Mouse (Mus musculus): ENCODE results near the gene E130114P18Rik. TPM values are rescaled to one million over a fixed set of nuclear protein-coding genes. Genes with fewer than 3 reads are reported as not detected.

Gene E130114P18Rik
- total RNA-seq, 2 experiments from 2014 or later = 5.0 to 5.9 TPM

DNA sequence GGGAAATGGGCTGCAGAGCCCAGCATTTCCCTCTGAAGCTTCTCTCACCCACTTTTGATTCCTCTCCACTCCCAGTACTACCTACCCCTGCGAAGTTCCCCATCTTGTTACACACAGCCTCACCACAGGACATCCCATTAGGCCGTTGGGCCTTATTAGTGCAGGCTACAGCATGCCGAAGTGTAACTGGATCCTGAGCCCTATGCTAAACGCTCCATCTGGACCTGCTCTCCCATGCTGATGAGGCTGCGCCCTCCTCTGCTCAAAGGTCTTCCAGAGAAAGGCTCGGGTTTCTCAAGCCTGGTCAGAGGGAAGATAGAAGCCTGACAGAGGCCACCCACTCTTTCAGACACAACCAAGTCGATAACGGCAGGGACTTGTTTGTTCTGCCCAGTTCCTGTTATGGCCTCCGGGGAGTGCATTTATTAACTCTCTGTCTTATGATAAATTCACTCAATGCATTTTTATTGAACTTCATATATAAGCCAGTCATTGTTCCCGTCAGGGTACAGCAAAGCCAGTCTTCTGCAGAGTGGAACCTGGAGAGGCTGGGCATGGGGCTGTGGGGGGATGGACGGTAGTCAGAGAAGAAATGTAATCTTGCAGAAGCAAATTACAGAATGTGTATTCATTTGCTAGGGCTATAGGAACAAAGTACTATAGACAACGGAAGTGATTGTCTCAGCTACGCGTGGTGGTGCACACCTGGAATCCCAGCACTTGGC lies 148.8 kb downstream of the E130114P18Rik start:
- intact Hi-C loops (cut with DNase I) = no loop called here
- no peak for DNase-seq (ENCODE audit: low spot score in 2 of 2)

DNA sequence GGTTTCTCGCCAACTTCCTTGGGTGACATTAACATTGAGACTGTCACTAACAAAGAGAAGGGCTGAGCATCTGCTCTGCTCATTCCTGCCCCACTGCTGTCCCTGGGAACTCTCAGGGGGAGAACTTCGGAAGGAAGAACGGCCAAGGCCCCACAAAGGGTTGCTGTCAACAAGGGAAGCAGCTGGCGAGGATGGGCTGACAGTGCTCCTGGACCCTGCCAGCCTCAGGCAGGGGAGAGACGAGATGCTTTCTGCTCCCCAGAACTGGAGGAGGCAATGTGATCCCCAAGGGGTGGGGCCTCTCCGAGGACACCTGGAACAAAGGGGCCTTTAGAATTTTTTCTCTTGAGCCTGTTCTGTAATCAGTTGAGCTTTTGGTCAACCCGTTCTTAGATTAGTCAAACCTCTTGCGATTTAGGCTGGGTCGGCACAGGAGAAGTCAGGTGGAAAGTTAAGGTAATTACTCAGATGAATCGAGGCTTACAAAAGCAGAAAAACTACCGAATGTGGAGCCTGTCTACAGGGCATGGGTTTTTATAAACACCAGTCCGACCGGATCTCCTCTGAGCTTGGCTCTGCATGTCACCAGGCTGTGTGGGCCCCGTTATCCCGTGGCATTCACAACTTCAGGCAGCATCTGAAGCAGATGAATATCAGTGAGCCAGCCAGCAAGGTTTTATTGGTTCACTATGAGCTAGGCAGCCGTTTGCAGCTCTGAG lies 151.7 kb downstream of the E130114P18Rik start:
- intact Hi-C loops (cut with DNase I) = no loop called here
- DNase-seq (ENCODE audit: low spot score in 2 of 2) = no peak

DNA sequence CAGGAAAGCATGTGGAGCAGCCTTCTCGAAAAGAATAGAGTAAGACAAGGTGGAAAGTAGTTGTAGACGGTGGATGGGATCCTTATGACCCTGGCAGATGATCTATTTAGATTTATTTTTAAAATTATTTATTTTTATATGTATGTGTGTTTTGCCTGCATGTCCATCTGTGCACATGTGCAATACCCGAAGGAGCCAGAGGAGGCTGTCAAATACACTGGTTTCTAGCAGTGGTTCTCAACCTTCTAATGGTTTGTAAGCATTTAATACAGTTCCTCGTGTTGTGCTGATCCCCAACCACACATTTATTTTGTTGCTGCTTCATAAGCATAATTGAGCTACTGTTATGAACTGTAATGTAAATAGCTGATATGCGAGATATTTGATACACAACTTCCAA lies 154.7 kb downstream of the E130114P18Rik start:
- intact Hi-C loops (cut with DNase I) = no loop called here
- DNase-seq (ENCODE audit: low spot score in 2 of 2) = no peak

DNA sequence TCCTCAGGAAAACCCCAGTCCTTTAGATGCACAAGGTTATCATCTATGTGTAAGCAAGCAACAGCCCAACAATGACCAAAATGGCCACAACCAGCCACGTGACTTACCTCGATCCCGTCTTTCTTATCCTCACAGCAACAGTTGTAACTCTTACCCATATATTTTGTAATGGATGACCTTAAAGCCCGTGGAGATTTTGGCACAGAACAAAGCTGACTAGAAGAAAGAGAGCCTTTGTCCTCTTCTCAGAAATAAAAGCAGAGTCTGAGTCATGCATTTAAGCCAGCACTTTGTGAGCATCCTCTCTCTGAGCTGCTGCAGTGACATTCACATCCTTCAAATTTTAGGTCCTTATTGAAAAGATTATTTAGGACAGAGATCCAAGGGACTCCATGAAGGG lies 156.1 kb downstream of the E130114P18Rik start:
- DNase-seq (ENCODE audit: low spot score in 2 of 2) = no peak
- intact Hi-C loops (cut with DNase I) = no loop called here

DNA sequence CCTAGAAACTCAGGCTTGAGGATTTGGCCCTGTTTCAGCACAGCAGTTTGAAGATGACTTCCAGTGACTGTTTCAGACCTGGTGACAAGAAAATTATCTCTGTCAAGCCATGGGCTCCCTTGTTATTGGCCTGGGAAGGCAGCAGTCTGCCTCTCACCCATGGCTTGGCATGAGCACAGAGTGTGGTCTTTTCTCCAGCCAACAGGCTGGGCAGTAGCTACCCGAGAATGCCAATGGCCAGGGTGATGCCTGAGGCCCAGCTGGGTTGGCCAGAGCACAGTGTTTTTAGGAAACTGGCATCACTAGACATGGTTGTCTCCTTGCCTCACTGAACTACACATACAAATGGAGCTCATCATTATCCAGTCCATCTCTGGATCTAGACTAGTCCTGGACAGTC lies 157.5 kb downstream of the E130114P18Rik start:
- DNase-seq (ENCODE audit: low spot score in 2 of 2) = no peak
- intact Hi-C loops (cut with DNase I) = no loop called here

DNA sequence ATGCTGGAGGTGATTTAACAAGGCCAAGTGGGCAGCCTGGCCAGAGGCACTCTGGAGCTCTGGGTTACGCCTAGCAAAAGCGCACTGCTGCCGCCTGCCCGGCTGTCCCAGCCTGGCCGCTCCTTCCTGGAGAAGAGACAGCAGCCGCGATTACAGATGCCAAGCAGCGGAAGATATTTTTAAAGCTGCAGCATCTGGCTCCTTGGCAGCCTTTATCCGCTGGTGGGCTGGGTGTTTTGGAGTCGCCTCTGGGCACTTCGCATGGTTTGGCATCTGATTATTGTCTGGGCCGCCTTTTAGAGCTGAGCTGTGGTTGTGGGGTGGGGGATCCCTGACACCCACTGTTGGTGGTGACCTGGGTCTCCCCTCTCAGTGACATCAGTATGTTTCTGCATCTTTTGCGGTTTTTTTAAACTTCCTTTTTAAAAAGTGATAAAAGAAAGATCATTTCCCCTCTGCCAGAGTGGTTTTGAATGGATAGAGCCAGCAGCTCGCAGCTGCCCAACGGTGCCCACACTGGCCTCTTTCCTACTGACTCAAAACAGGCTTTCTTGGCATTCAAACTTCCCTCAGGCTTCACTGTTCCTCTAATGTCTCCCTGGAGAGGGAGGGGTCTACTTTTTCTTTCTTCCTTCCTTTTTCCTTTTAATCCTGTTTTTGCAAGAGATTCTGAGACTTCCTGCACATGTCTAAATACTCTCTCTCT lies 159.1 kb downstream of the E130114P18Rik start:
- peak; percentile 73 to 74 for DNase-seq (ENCODE audit: low spot score in 2 of 2)
- intact Hi-C loops (cut with DNase I) = loop anchor here (5.0 kb wide), 1 partner anchor 37 kb away; no protein-coding TSS in a partner anchor

DNA sequence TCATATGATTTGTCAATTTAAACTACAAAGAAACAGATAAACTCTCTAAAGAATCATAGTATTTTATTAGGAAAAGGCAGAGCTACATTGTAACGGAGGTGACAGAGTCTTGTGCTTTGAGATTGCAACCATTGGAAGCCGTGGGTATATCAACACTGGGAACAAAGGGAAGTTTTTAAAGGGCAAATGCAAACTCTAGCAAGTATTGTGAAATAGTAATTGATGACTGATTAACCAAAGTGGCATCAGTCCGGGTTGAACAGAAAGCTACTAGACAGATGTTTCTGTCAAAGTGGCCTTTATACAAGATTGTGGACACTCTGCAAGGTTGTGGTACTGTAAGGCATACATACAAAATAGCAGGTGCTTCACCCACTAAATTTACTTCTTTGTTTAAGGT lies 162.8 kb downstream of the E130114P18Rik start:
- no peak for DNase-seq (ENCODE audit: low spot score in 2 of 2)
- intact Hi-C loops (cut with DNase I) = loop anchor here (5.0 kb wide), 1 partner anchor 33 kb away; no protein-coding TSS in a partner anchor

DNA sequence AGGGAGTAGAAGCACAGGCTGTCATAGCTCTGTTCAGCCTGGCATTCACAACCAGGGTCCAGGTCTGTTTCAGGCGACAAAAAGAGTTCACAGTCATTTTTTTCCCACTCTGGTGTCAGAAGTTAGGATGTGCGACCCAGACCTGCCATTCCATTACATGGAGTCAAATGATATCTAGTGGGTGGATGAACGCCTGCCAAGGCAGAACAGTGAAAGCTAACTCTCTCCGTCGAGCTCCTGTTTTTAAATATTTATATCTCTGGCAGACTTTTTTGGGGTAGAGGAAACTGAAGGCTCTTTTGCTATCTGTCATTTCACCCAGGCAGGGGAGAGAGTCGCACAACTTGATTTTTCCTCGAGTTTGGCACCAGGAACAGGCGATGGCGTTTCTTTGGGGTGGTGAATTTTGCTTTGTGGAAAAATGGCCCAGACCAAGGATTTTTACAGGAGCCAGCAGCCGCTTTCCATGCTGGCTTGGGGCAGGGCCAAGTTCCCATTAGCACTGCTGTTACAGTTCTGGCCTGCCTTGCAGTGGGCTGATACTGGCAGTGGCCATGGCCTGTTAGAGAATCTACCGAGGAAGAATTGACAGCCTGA lies 166.5 kb downstream of the E130114P18Rik start:
- peak; percentile 37 to 42 for DNase-seq (ENCODE audit: low spot score in 2 of 2)
- intact Hi-C loops (cut with DNase I) = no loop called here

DNA sequence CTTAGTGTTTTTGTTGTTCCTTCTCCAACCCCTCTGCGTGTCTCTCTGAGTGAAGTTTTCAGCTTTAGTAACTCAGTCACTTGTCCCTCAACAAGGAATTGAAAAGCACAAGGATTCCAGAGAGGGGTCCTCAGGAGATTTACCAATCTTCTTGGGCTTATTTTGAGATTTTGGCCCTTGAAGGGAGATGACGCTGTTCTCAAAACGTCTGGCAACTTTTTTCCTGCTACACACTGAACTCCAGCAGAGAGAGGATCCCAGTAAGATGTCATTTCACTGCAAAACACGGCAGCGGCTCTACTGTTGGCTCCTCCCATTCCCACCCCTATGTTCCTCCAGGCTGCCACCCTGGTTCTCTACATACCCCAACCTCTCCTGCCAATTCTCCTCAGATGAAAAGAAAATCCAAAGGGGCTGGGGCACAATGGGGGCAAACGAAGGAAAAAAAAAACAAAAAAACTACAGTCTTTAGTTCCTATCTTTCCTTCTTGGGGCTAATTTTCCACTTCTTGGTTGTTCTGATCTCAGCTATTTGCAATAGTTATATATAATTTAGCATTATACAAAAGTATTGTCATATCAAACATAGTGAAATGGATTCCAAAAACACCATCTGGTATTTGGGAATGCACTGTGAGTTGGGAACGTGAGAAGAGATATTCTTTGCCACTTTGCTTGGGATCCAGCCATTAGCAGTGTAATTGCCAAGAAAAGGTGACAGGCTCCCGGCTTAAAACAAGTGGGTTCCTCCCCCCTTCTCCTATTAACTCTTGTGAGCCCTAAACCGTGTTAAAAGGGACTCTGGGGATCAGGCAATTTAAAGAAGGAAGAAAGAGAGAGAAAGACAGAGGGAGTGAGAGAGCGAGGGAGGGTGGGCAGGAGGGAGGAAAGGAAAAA lies 167.8 kb downstream of the E130114P18Rik start:
- intact Hi-C loops (cut with DNase I) = no loop called here
- DNase-seq (ENCODE audit: low spot score in 2 of 2) = no peak

DNA sequence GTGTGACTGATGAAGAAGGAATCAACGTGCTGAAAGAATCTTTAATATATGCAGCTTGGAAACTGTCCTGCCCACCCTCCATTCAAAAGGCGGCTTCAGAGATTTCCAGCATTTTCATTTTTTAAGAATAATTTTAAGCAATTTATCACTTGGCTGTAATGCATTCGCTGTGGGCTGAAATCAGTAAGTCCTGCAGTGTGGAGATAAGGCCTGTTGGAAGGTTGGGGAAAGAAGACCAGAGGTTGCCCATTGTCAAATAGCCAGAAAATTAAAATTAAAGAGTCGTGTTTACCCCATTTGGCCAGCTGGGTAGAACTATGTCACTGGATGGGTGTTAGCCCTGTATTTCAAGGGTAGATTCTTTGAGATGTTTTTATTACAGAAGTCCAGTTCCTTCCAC lies 168.5 kb downstream of the E130114P18Rik start:
- intact Hi-C loops (cut with DNase I) = no loop called here
- no peak for DNase-seq (ENCODE audit: low spot score in 2 of 2)

DNA sequence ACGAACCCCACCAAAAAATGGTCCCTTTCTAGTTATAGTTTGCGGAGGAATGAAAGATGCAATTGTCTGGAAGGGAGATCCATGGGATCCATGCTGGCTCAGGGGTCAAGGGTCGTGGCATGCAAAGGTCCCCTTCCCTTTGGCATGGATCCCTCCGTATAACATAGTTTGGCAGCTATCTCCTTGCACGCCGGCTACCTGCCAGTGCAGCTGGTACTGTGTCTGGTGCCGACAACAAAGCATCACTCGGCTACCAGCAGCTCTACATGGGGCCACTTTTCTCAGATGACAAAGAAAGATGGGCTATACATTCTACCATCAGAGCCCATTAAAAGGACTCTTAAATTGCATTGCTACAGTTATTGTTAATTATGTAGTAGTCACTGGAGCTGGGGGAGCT lies 169.2 kb downstream of the E130114P18Rik start:
- intact Hi-C loops (cut with DNase I) = no loop called here
- no peak for DNase-seq (ENCODE audit: low spot score in 2 of 2)

DNA sequence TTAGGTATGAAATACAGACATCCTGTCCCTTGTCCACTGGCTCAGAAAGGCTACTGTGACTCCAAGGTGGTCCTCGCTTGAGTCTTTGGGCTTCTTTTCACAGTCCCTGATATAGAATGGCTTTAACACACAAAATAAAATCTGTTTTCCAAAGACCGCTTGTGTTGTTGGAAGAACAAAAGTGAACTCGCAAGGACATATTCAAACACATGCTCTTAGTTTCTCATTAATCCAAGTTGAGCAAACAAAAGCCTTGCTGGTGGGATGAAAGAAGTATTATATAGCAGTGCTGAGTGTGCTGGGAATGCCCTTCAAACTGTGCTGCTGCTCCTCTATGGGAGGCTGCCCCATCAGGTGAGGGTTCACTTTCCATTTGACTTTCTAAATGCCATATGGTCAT lies 169.7 kb downstream of the E130114P18Rik start:
- intact Hi-C loops (cut with DNase I) = no loop called here

DNA sequence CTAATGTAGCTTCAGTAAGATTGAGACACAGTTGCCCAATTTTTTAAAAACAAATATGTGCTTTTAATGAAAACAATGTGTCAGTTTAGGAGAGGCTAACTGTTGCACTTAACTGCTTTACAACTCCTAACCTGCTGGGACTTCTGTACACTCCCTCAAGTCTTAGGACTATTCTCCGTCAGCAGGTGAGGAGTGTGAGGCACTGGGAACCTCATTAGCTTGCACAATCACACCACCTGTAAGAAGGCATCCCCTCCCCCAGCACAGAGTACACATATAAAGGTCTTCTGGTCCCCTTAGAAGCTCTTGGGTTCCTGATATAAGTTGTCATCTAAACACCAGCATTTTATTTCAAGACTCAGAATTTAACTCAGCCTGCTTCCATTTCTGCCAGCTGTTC lies 170.7 kb downstream of the E130114P18Rik start:
- DNase-seq (ENCODE audit: low spot score in 2 of 2) = no peak
- intact Hi-C loops (cut with DNase I) = no loop called here

More for the DNA sequence above, 169.7 kb downstream of the E130114P18Rik start:
- DNase-seq (ENCODE audit: low spot score in 2 of 2) = no peak

DNA sequence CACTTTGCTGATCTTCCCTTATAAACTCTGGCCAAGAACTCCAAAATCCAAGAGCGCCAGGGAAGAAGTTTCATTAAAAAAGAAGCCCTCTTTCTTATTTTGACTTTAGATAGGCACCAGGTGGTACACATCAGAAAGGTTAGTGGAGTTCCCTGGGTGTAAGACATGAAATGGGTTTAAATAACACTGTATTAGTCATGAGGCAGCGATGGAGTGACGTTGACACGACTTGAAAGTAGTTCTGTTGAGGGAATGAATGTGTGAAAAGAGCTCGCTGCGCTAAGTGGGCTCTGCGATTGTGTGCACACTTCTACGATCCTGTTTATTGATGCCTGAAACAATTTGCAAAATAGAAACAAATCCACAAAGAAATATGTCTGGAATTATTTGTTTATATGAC lies 171.4 kb downstream of the E130114P18Rik start:
- no peak for DNase-seq (ENCODE audit: low spot score in 2 of 2)
- intact Hi-C loops (cut with DNase I) = no loop called here

DNA sequence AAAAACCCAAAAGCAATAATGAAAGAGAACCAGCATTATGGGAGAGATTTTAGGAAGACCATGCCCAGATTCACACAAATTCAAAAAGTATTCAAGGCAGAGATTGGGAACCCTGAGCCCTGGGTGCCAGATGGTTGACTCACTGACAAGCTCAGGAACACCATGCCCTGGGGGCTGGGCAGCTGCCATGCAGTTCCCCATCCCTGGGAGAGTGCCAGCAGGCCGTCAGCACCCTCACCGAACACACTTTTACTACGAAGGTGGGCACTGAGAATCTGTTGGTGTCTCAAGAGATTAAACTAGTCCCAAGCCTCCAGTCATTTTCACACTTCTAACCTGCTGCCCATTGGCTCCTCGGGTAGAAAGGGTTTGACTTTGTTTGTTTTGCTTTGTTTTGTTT lies 175.3 kb downstream of the E130114P18Rik start:
- intact Hi-C loops (cut with DNase I) = no loop called here
- DNase-seq (ENCODE audit: low spot score in 2 of 2) = no peak

DNA sequence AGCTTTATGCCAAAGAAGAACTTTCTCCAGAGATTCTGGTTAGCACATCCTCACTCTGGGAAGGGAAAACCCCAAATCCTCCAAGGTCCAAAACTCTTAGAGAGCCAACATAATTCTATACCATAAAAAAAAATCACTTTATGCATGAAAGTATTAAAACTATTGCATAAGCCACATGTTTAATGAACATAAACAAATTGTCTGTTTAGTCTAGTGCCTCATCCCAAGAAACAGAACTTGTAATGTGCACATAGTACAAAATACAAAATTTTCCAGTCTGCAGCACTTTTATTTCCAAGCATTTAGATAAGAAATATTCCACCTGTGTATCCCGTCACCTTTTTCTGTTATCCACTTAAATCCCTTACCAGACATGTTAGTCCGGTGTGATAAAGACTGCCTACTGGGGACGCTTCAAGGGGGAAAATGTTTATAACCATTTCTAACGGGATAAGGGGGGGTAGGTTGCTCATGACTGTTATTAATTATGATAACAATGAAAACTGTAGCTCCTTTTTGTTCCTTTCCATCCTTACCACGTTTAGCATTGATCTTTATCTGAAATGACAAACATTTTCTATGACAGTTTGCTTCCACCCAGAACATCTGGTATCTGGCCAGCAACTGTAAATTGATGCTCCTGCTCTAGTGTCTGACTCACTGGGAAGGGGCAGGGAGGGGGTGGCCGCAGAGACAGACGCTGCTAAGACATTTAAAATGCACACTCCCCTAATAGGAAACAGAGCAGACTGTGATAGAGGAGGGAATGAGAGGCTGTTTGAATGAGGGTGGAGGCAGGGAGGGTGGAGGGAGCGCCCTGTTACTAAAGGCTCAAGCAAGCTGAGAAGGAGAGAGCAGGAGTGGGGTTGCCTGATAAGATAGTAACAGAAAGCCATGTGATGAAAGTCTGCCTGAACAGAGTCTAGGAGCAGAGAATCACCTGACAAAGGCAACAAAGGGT lies 176.7 kb downstream of the E130114P18Rik start:
- intact Hi-C loops (cut with DNase I) = no loop called here
- no peak for DNase-seq (ENCODE audit: low spot score in 2 of 2)

DNA sequence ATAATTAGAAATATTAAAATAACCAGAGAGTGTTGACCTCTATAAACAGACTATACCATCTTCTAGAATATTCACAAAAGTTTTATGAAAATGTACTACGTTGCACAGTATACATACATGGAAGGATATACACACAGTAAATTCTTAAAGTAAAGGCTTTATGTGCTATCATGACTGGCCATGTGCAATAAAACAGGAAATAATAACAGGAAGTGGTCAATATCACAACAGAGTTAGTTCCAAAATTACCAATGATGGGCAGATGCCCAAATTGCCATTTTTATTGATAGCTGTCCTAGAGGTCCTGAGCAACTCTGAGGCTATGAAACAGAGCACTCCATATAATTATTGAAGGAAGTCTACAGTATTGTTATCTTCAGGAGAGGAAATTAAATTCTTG lies 180.4 kb downstream of the E130114P18Rik start:
- intact Hi-C loops (cut with DNase I) = no loop called here
- DNase-seq (ENCODE audit: low spot score in 2 of 2) = no peak

DNA sequence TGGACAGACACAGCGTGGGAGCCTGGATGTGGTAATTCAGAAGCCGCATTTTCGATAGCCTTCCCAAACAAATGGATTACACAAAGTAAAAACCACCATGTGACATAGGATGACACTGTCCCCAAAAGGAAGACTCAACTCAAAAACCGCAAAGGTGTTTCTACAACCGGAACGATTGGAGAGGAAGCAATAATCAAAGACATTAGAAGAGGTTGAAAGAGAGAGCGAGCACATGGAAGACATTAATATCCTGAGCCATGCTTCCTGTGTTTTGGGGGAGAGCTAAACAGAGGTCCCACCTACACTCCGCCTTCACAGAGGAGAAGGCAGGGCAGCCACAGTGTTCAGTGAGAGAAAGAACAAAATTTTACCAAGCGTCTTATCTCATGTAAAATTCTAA lies 181.5 kb downstream of the E130114P18Rik start:
- DNase-seq (ENCODE audit: low spot score in 2 of 2) = no peak
- intact Hi-C loops (cut with DNase I) = no loop called here

All from left cerebral cortex, postnatal 36 days (tissue).